Mouse (Mus musculus): ENCODE measurements around the gene Xpr1. TPM values are rescaled to one million over a fixed set of nuclear protein-coding genes. Genes with fewer than 3 reads are reported as not detected.

Xpr1 gene
- total RNA-seq, 2 experiments from 2014 or later: 31.0 to 34.2 TPM

DNA sequence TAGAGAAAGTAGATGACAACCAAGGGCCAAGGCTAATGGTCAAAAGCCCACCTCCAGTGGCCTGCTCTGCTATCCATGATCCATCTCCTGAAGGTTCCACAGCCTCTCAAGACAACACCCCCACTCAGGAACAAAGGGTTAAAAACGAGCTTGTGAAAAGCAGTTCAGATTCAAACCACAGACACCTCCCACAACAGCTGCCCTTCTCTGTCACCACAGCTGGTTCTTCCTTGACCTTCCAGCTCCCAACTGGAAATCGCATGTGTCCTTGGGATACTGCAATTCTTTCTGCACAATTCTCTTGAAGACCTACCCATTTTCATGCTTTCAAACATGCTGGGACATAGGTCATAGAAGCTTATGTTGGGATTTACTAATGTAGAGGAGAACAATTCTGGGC lies 73.2 kb downstream of the Xpr1 start:
- intact Hi-C loops (cut with DNase I): no loop called here
- no peak for DNase-seq

DNA sequence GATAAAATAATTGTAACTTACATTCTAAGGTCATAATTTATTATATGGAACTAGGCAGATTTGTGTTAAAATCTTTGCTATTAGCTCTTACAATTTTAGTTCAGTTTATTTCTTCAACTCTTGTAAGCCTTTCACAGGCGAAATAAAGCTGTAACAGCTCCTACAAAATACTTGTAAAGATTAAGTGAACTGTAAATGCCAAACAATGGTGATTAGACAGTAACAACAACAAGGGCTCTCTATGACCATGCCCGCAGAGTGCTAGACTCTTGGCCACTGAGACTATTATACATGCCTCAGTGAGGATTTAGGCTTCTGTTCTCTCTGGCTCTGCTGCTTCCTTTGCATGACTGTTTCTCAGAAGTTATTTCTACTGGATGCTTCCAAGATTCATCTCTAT lies 77.6 kb downstream of the Xpr1 start:
- DNase-seq: no peak
- intact Hi-C loops (cut with DNase I): no loop called here

DNA sequence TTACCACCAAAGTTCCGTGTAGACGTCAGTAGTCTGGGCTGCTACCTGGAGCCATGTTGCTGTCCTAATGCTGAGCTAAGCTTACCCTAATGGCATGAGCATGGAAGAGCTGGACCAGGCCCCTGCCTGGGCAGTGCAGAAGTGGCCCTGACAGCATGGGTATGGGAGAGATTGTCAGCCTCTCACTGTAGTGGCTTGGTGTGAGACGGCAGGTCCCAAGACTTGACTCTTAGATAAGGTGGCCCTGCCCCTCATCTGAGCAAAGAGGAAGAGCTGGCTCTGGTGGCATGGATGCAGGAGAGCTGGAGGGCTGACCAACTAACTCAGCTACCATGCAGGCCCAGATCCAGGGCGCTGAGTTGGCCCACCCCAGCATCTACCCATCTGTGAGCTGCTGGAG lies 79.9 kb downstream of the Xpr1 start:
- intact Hi-C loops (cut with DNase I): no loop called here
- no peak for DNase-seq

DNA sequence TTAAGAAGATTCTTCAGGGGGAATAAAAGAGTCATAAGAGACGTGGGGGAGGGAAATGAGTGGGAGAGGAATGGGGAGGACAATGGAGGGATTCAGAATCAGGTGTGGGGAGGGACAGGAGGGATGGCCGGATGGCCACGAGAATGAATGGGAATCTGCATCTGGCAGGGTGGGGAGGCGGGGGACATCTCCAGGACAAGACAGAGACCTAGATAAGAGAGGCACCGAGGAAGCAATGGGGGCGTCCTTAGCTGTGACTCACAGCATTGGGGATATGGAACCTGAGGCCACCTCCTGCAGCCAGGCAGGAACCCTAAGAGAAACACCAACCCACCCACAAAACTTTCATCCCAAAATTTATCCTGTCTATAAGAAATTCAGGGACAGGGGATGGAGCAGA lies 81.3 kb downstream of the Xpr1 start:
- DNase-seq: no peak
- intact Hi-C loops (cut with DNase I): no loop called here

DNA sequence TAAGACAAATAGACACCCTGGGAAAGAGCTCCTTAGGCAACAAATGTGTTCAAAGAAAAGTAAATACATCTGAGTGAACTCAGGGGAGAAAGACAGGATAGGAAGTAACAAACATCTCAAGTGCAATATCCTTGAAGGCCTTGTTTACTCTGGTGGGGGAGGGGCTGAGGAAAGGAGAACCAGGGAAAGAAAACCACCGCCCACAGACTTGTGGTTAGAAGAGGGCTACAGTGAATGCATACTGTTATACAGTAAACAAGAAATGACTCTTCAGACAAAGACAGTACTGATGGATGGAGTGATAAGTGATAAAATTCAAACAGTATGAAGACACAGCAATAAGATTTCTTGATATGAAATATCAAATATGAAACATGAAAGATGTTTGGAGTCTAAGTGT lies 95.0 kb downstream of the Xpr1 start:
- DNase-seq: no peak
- intact Hi-C loops (cut with DNase I): no loop called here

DNA sequence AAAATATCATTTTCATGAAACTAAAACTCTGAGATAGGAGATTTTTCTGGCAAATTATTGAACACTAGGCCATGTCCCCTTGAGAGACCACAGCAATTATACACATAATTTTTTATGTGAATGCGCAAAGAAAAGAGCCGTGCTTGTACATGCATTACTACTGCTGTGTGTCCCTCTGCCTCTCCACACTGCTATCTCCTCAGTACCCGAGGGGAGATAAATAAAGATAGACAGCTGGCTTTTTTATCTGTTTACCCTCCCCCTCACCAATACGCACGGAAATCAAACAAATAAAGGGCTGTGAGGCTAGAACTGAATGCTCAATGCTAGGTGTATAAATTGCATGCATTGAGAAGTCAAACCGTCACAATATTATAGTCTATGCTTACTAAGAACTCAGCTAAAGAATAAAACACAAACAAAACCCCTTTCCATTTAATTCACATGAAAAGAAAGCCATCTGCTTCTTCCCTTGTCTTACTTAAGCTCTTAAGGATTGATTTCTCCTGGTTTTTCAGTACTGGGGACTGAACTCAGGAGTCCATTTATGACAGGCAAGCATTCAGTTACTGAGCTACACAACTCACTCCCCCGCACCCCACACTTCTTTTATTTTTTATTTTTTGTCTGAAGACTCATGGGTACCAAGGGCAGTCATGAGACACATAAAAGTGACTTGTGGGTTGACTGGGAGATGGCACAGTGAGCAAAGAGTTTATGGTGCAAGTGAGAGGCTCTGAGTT lies 97.0 kb downstream of the Xpr1 start:
- no peak for DNase-seq
- intact Hi-C loops (cut with DNase I): no loop called here

DNA sequence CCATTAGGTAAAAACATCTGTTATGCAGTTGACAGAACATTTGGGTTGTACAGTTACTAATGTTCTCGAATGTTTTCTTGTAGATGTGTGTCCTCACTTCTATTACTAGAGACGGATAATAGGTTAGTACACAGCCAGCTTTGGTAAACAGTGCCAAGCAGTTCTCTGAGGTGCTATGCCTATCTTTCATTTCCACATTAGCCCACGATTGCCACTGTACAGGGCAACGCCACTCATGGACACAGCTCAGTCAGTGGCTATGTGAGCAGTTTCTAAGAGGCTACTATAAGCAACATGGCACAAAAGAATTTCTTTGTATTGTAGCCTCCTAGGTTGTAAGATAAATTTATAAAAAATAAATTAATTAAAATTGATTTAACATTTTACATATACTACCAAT lies 97.7 kb downstream of the Xpr1 start:
- intact Hi-C loops (cut with DNase I): no loop called here
- no peak for DNase-seq

DNA sequence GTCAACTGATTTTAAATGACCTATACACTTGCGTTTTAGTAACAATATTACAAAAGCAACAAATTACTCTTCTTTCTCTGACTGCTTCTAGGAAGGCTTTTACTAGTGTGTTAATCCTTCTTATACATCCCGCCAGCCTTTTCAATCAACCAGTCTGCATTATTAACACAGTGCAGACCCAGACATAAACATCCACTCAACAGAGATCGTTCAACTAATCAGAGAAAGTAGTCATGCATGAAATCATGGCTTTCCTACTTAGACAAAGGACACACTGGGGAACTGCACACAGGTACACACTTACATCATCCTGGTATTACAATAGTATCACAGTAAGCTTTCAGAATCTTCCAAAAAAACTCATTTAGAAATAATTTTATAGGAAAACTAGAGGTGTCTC lies 105.5 kb downstream of the Xpr1 start:
- no peak for DNase-seq
- intact Hi-C loops (cut with DNase I): no loop called here

DNA sequence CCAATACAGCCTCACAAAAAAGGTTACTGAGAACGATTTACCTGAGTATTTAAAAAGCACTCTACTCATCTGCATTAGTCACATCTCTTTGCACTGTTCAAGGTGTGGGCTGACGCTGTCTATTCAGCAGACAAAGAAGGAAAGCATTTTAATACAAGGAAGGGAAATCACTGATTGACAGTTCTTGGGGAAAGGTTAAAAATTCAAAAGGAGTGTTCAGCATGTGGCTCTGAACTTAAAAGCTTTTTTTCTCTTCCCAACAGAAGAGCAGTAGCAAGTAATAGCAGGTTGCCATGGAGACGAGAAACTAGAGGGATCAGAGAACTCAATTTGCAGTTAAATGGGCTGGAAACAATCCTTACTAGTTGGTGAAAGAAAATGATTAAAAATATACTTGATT lies 110.3 kb downstream of the Xpr1 start:
- DNase-seq: no peak
- intact Hi-C loops (cut with DNase I): no loop called here

DNA sequence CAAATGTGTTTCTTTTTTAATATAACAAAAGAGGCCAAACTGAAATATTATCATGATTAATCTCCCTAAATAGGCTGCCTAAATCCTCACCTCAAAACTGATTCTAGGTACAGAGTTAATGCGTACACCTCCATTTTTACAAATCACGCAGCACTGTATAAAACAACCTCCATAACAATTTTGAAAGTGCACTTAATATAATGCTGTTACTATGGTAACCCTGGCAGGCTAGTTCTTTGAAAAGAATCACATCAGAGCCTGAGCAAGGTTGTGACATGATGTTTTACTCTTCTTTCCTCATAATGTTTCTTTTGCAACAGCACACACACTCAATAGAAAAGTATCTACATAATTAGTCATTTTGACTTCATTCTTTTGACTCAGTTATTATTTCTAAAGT lies 113.8 kb downstream of the Xpr1 start:
- DNase-seq: no peak
- intact Hi-C loops (cut with DNase I): no loop called here

DNA sequence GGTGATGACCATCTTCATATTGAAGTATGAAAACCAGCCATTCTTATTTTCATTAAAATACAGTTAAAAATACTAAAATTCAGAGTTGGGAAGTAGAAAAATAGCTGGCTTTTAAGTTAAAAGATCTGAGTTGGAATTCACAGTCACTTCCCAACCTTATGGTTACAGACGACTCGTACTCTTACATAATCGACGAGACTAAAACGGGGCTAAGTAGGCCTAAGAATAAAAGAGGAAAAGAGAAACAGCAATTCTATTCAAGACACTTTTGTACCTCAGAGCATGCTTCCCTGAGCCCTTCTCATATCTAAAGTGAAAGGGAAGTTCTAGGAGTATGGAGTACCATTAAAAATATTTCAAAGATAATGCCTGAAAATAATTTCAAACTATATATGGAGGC lies 119.6 kb downstream of the Xpr1 start:
- DNase-seq: no peak
- intact Hi-C loops (cut with DNase I): no loop called here

DNA sequence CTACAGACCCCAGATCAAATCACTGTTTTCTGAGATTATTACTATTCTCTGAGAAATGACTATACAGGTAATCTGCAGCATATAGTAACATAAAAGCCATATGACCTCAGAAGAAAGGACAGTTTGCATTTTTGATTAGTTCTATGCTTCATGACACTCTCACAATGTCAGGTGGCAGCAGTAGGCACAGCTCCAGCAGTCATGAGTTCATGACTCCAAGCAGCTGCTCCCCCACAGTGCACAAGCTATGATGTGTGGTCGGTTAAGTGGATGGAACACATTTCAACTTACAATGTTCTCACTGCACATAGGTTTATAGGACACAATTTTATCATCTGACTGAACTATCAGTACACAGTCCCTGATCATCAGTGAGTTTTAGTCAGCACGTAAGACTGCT lies 120.0 kb downstream of the Xpr1 start:
- DNase-seq: no peak
- intact Hi-C loops (cut with DNase I): no loop called here

DNA sequence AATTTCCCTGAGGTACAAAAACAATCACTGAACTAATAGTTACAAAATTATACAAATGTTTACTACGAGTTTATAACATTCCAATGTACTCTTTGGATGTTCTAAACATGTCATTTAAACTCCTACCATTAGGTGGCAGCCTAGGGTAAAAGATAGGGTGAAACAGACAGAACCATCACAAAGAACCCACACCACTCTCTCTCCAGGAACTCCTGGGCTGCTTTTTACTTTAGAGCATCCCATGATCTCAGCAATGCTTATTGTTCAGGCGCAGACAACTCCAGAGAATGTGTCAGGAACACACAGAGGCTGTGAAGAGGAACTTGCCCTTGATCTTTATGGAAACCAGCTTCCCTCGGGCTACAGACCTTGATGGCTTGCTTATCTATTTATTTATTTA lies 123.8 kb downstream of the Xpr1 start:
- peak; percentile 11 to 53 for DNase-seq
- intact Hi-C loops (cut with DNase I): loop anchor here (1.0 to 5.0 kb wide), 3 partner anchors 123 to 244 kb away; partner anchors contain the start of gene Xpr1

DNA sequence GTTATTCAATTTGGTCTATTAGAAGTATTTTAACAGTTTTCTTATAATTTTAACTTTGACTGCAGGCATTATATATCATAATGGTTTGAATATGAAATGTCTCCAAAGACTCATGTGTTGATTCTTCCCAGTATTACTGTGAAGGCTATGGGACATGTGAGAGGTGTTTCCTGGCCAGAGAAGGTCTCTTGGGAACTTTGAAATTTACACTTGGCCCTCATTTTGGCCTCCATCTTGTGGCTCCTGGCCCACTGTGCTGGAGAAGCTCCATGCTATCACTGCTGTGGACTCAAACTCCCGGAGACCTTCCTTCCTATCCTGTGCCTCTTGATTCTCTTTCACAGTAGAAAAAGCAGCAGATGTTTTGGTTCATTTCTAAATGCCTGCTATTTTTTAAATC lies 127.8 kb downstream of the Xpr1 start:
- no peak for DNase-seq

DNA sequence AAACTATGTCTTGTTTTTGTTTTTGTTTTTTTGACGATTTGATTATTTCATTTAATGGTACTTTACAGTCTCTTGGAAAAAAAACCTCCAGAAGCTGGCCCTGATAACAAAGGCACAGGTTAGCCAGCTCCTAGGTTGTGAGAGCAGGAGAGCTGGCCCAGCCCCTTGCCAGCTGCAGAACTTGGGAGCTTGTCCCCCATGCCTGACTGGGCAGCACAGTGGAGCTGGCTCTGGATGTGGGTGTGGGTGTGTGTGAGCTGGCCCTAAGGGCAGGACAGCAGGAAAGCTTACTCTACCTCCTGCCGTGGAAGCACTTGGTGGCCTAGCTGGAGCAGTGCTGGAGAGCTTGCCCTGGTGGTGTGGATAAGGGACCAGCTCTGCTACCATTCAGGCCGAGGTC lies 129.2 kb downstream of the Xpr1 start:
- no peak for DNase-seq

More for the DNA sequence above, 127.8 kb downstream of the Xpr1 start:
- intact Hi-C loops (cut with DNase I): loop anchor here (10.0 kb wide), 1 partner anchor 175 kb away; no protein-coding TSS in a partner anchor

DNA sequence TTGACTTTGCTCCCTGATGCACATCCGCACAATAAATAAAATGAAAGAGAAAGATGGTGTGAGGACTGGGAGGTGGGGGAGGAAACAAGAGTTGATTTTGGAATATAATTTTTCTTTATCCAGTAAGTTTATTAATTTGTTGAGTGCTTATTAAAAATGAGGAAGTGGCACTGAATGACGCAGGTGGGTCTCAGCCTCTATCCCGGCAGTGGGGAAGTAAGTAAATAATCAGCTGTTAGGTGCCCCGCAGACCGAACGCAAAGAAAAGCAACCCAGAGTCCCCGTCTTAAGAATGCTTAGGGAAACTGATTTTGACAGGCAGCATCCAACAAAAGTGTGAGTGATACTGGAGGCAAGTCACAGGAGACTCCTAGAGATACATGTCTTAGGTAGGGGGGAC lies 133.4 kb downstream of the Xpr1 start:
- DNase-seq: no peak
- intact Hi-C loops (cut with DNase I): loop anchor here (5.0 to 10.0 kb wide), 2 partner anchors 169 to 237 kb away; no protein-coding TSS in a partner anchor

More for the DNA sequence above, 129.2 kb downstream of the Xpr1 start:
- intact Hi-C loops (cut with DNase I): loop anchor here (10.0 kb wide), 1 partner anchor 173 kb away; no protein-coding TSS in a partner anchor

DNA sequence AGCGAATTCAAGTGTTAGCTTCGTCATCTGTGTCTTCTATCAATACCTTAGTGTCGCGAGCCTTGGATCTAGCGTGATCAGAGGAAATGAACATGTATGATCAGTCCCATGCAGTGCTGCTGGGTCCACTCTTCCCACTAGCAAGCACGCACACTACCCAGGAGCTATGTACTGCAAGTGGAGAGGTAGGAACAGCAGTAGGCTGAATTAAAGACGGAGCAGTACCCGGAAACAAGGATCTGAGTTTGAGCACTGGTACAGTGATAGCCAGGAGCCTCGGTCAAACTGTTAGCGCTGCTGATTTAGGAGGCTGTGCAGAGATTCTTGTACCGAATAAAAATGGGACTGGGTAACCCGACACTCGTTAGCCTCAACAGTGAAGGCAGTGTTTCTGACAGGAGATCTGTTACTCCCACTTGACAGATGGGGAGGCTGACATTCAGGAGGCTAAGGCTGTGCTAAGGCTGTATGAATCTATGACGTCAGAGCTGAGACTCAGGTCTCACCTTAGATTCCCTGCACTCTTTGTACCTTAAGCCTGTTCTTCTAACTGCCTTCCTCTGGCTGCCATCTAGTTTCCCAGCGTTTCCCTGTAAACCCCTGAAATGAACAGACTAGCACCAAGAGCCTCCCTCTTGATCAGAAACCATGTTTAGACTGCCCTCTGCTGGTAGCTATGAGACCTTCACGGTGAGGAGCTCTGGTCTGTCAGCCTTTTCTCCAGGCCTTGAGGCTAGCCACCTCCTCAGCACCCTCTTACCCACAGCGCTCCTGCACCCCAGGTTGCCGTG lies 136.0 kb downstream of the Xpr1 start:
- DNase-seq: peak; percentile 65 to 81
- intact Hi-C loops (cut with DNase I): loop anchor here (2.0 to 10.0 kb wide), 4 partner anchors 56 to 254 kb away; no protein-coding TSS in a partner anchor

DNA sequence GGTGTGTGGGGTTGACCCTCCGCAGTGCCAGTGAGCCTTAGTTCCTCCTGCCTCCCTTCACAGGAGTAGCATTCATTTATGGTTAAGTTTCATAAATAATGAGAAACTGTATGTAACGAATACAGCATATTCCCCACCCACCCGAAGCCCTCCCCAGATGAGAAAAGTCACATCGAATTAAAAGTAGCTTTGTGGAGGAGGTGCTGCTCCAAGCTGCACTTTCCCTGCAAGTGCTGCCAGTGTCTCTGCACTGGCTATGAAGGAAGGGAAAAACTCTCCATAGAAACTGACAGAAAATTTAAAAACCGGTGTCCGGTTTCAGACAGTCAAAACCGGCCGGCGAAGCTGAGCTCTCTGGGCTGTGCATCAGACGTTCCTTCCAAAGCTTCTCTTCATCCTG lies 136.9 kb downstream of the Xpr1 start:
- intact Hi-C loops (cut with DNase I): loop anchor here (2.0 to 10.0 kb wide), 4 partner anchors 56 to 254 kb away; no protein-coding TSS in a partner anchor
- DNase-seq: no peak

DNA sequence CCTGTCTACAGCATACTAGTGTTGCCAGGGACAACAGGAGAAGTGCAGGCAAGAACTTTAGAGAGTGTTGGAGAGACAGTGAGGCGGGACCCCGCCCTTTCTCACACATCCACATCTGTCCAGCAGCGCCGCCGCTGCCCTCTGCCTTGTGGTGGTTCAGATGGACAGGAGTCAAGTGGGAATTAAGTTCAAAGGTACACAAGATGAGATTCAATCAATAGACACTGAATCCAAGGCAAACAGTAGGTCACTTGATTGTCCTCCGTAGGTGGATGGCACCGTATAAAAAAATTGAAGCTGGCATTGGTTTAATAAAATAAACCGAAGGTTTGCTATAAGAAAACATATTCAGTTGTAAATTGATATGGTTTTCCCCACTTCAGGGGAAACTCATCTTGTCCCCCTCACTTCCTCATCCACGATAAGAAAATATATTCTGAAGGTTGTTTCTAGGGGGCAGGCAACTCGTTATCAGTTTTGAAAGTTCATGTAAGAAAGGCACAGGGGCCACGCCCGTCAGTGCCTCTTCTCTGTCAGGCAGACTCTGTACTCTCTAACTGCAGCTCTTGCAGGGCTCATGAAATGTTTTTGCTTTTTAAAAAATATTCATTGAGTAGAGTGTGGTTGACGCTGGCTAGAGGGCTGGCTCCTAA lies 140.7 kb downstream of the Xpr1 start:
- DNase-seq: no peak
- intact Hi-C loops (cut with DNase I): no loop called here

DNA sequence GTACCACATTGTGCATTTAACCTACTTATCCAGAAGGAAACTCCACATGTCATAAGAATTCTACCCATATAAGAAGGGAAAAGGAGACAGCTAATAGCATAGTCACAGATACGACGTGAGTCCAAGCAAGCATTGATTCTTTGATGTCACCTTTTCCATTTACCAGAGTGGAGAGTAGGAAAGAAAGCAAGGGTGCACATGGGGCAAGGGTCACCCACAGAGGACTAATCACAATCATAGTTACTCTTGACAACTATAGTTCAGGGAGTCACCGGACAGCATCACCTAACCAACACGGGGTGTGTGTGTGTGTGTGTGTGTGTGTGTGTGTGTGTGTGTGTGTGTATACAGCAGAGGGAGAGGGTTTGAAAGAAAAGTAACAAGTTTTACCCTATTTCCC lies 141.4 kb downstream of the Xpr1 start:
- no peak for DNase-seq
- intact Hi-C loops (cut with DNase I): no loop called here

DNA sequence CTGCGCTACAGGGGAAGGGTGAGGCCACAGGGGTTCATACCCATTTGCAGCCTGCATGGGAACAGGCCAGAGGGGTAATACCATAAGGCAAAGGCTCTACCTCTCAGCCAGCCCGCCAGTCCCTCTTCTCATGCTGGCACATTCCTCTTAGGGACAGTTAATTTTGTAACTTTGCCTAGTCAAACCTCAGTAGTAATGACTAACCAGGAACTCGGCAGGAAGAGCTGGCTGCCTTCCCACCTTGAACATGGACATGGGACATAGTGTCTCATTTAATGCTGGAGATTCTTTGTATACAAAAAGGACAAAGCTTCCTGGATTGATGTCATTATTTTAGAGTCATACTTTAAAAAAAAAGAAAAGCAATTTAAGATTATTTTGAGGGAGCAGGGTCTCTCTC lies 142.2 kb downstream of the Xpr1 start:
- peak; percentile 56 to 63 for DNase-seq
- intact Hi-C loops (cut with DNase I): no loop called here

Measured in heart, postnatal 14 days (tissue).